Mouse (Mus musculus) midbrain, embryonic 12.5 days (tissue): Measurements from ENCODE around the gene Creg1. TPM values are rescaled to one million over a fixed set of nuclear protein-coding genes. Genes with fewer than 3 reads are reported as not detected.

Experiments used
- ATAC-seq: fragments of 200-750 bp; cut with Nextera tagmentation; 2 replicates; pipeline ENCODE4 v1.8.0; 2017; ENCODE audit warnings: low read depth, moderate TSS enrichment, moderate library complexity; ENCODE audit not compliant: low FRiP score
- H3K27ac ChIP-seq: fragments of 300-500 bp; sonication (generic); replicated peaks from 2 replicates; pipeline ENCODE4 v1.5.1; 2016; ENCODE audit warnings: mild to moderate bottlenecking
- H3K27me3 ChIP-seq: fragments of 300-500 bp; sonication (generic); 2 replicates; pipeline ENCODE4 v1.6.1; 2016; ENCODE audit warnings: mild to moderate bottlenecking
- H3K36me3 ChIP-seq: fragments of 300-500 bp; sonication (generic); 2 replicates; pipeline ENCODE4 v1.6.1; 2016
- H3K4me1 ChIP-seq: fragments of 300-500 bp; sonication (generic); 2 replicates; pipeline ENCODE4 v1.6.1; 2016
- H3K4me2 ChIP-seq: fragments of 300-500 bp; sonication (generic); replicated peaks from 2 replicates; pipeline ENCODE4 v1.6.1; 2016; ENCODE audit warnings: mild to moderate bottlenecking, moderate library complexity
- H3K4me3 ChIP-seq: fragments of 300-500 bp; sonication (generic); 2 replicates; pipeline ENCODE4 v1.5.1; 2016; ENCODE audit warnings: mild to moderate bottlenecking
- H3K9ac ChIP-seq: fragments of 300-500 bp; sonication (generic); replicated peaks from 2 replicates; pipeline ENCODE4 v1.6.1; 2016; ENCODE audit warnings: mild to moderate bottlenecking, moderate library complexity
- H3K9me3 ChIP-seq: fragments of 300-500 bp; sonication (generic); 2 replicates; pipeline ENCODE4 v1.6.1; 2016; ENCODE audit warnings: mild to moderate bottlenecking
- WGBS: fragments of 180-500 bp; shearing (Covaris S2); methylation state at CpG from one replicate; pipeline ENCODE4 v1.1.7; 2016; 5-methylcytosine and 5-hydroxymethylcytosine counted together
- polyA plus RNA-seq: library from polyadenylated mRNA; unstranded; fragments of >200 nt; fragmentation: Nextera tagmentation; extraction: Ambion mirVana; gene quantifications from 2 replicates; pipeline ENCODE4 v1.2.1, GENCODE M21; 2016

Creg1 gene
- polyA plus RNA-seq, 1 experiment from 2014 or later, result 31.6 TPM

- ATAC-seq, result no peak
- no peak overlapping the region for H3K27ac ChIP-seq
Measured at GRCm38 (mm10) chr1:165819147-165819546, 55.6 kb downstream of the Creg1 start.

GRCm38 (mm10) chr1:165822031-165822430 lies 58.5 kb downstream of the Creg1 start:
- WGBS, result 94% methylated on average over 2 of the region's 2 CpGs
- ATAC-seq, result no peak
- H3K27ac ChIP-seq, result no peak overlapping the region

More at GRCm38 (mm10) chr1:165819147-165819546, 55.6 kb downstream of the Creg1 start:
- Histone ChIP-seq H3K4me3 (no peak overlapping the region), H3K36me3 (no peaks in the 10 kb centered on the region), H3K9ac (no peak overlapping the region), H3K9me3 (no peaks in the 10 kb centered on the region), H3K4me2 (no peak overlapping the region), H3K4me1 (peaks cover 26% of the 10 kb centered on the region), H3K27me3 (peaks cover 59% of the 10 kb centered on the region)
- 72% methylated on average over 4 of the region's 4 CpGs for WGBS

More at GRCm38 (mm10) chr1:165822031-165822430, 58.5 kb downstream of the Creg1 start:
- no peaks in the 10 kb centered on the region for H3K36me3 ChIP-seq
- H3K4me2 ChIP-seq, result no peak overlapping the region
- H3K27me3 ChIP-seq, result peaks cover 41% of the 10 kb centered on the region
- no peak overlapping the region for H3K4me3 ChIP-seq
- peaks cover 12% of the 10 kb centered on the region; the same call in 1 of the 2 replicates for H3K4me1 ChIP-seq
- no peaks in the 10 kb centered on the region for H3K9me3 ChIP-seq
- H3K9ac ChIP-seq, result no peak overlapping the region

Other genes starting within 250 kb of the Creg1 start
- 133 and 139 TPM in 2 replicates for gene Mpzl1, start 129.2 kb upstream of the Creg1 start, polyA plus RNA-seq
- gene Rcsd1, start 54.0 kb upstream of the Creg1 start, polyA plus RNA-seq, result 9.3 and 13.2 TPM in 2 replicates
- 1.2 and 1.7 TPM in 2 replicates for gene Cd247, start 24.9 kb downstream of the Creg1 start, polyA plus RNA-seq
- gene Pou2f1, start 238.9 kb downstream of the Creg1 start, polyA plus RNA-seq, result 23.9 and 27.6 TPM in 2 replicates